17 mouse cellular contexts compared by ENCODE assay signal in the genomic region with DNA sequence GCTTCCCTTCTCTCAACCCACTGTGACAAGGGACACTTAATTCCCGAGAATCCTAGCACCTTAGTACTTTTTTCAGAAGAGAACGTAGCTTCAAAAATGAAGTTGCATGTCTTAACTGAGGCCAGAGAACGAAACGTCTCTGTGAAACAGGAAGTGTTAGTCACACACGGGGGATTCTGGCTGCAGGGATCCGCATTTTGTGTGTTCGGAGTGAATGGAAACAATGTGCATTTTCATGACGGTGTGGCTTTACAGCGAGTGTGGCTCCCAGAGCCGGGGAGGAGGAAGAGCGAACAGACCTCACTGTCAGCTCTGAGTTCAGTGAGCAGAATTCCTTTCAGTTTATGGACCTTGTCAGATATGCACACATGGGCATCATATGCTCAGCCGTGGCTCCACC.
DNase-seq lines count a peak whose midpoint lies in the region; ATAC-seq lines count a peak whose summit lies in the region.
"Had no signal": no experiment of that assay in that cellular context is flagged by ENCODE, and none has a peak within 500 bp of the region (broad histone marks: within the 10 kb centered on the region; RNA-seq: fewer than 3 reads in every experiment).

No protein-coding gene starts in this region.

- H3K9ac ChIP-seq in heart, embryonic 14.5 days (ENCODE audit: low read length), result no peak overlapping the region
- H3K9ac ChIP-seq in heart, embryonic 11.5 days (ENCODE audit: low read depth, low read length), result no peak overlapping the region
- H3K9ac ChIP-seq in neural tube, embryonic 12.5 days, result no peak overlapping the region
- H3K9ac ChIP-seq in liver, embryonic 13.5 days, result no peak overlapping the region
- H3K9ac ChIP-seq: limb, embryonic 12.5 days had no signal

- DNase-seq in neural tube, embryonic 10.5 days (ENCODE audit: extremely low spot score, low spot score), result no peak
- DNase-seq in liver, embryonic 13.5 days, result no peak
- no peak for DNase-seq in cerebellum, postnatal 14 days
- no peak for DNase-seq in frontal cortex, postnatal 25 days (ENCODE audit: low spot score in 2 of 2)
- no peak for DNase-seq in retina, embryonic 14.5 days (ENCODE audit: low spot score)
- DNase-seq: cerebellum, adult 2 months; gastrocnemius, postnatal 36 days; heart, postnatal 36 days; kidney, adult 9 months; right cerebral cortex, postnatal 14 days had no signal

- H3K9me3 ChIP-seq in heart, embryonic 14.5 days (ENCODE audit: control insufficient read depth, low read length), result no peaks in the 10 kb centered on the region
- no peaks in the 10 kb centered on the region for H3K9me3 ChIP-seq in heart, embryonic 11.5 days (replicated peaks; ENCODE audit: control insufficient read depth, low read length)
- no peaks in the 10 kb centered on the region for H3K9me3 ChIP-seq in neural tube, embryonic 12.5 days
- H3K9me3 ChIP-seq in liver, embryonic 13.5 days (replicated peaks), result no peaks in the 10 kb centered on the region
- H3K9me3 ChIP-seq: G1E; limb, embryonic 12.5 days had no signal

- H3K4me1 ChIP-seq in heart, embryonic 14.5 days (ENCODE audit: control insufficient read depth in 2 of 2, insufficient read depth in 2 of 2, low read length in 2 of 2), result no peaks in the 10 kb centered on the region
- H3K4me1 ChIP-seq in heart, embryonic 11.5 days (ENCODE audit: control insufficient read depth, insufficient read depth, low read length), result no peaks in the 10 kb centered on the region
- H3K4me1 ChIP-seq in neural tube, embryonic 12.5 days, result no peaks in the 10 kb centered on the region
- H3K4me1 ChIP-seq in liver, embryonic 13.5 days (replicated peaks), result peaks cover 15% of the 10 kb centered on the region
- H3K4me1 ChIP-seq: limb, embryonic 12.5 days had no signal

- no peak for ATAC-seq in heart, embryonic 14.5 days (ENCODE audit: insufficient number of reproducible peaks, insufficient read depth, low FRiP score, low read depth)
- ATAC-seq in heart, embryonic 11.5 days (replicated peaks; ENCODE audit: insufficient number of reproducible peaks, low FRiP score, low TSS enrichment), result no peak
- ATAC-seq in neural tube, embryonic 12.5 days (ENCODE audit: low FRiP score, low read depth), result no peak
- ATAC-seq in liver, embryonic 13.5 days (ENCODE audit: low read depth), result no peak

- no peaks in the 10 kb centered on the region for H3K36me3 ChIP-seq in heart, embryonic 14.5 days (ENCODE audit: control insufficient read depth, insufficient read depth, low read length)
- no peaks in the 10 kb centered on the region for H3K36me3 ChIP-seq in heart, embryonic 11.5 days (ENCODE audit: control insufficient read depth, insufficient read depth, low read length)
- H3K36me3 ChIP-seq in neural tube, embryonic 12.5 days, result no peaks in the 10 kb centered on the region
- no peaks in the 10 kb centered on the region for H3K36me3 ChIP-seq in liver, embryonic 13.5 days
- H3K36me3 ChIP-seq: G1E; limb, embryonic 12.5 days had no signal

- no peak overlapping the region for H3K4me3 ChIP-seq in heart, embryonic 14.5 days (ENCODE audit: control insufficient read depth in 1 of 2, insufficient read depth in 1 of 2, low read depth in 1 of 2, low read length in 2 of 2)
- no peak overlapping the region for H3K4me3 ChIP-seq in heart, embryonic 11.5 days (ENCODE audit: low read depth, low read length)
- no peak overlapping the region for H3K4me3 ChIP-seq in neural tube, embryonic 12.5 days
- no peak overlapping the region for H3K4me3 ChIP-seq in liver, embryonic 13.5 days (replicated peaks)
- H3K4me3 ChIP-seq: layer of hippocampus, adult 2 months; limb, embryonic 12.5 days had no signal

- H3K4me2 ChIP-seq in heart, embryonic 14.5 days (ENCODE audit: low read length), result peak overlapping the region; percentile 7; the same call in 1 of the 2 replicates
- H3K4me2 ChIP-seq in heart, embryonic 11.5 days, result no peak overlapping the region
- H3K4me2 ChIP-seq in neural tube, embryonic 12.5 days (replicated peaks), result 0 out of 2 replicates have a peak overlapping the region, but pooled peaks have one; percentile 2
- peak overlapping the region; percentile 30; the same call in 1 of the 2 replicates for H3K4me2 ChIP-seq in liver, embryonic 13.5 days
- H3K4me2 ChIP-seq: limb, embryonic 12.5 days; midbrain, embryonic 11.5 days had no signal

- no peaks in the 10 kb centered on the region for H3K27me3 ChIP-seq in heart, embryonic 14.5 days (ENCODE audit: control insufficient read depth, insufficient read depth, low read length)
- no peaks in the 10 kb centered on the region for H3K27me3 ChIP-seq in heart, embryonic 11.5 days (ENCODE audit: control insufficient read depth, insufficient read depth, low read length)
- no peaks in the 10 kb centered on the region for H3K27me3 ChIP-seq in neural tube, embryonic 12.5 days (replicated peaks)
- no peaks in the 10 kb centered on the region; the same call in 1 of the 2 replicates for H3K27me3 ChIP-seq in liver, embryonic 13.5 days

- H3K27ac ChIP-seq in heart, embryonic 14.5 days (replicated peaks in 1 of 2; ENCODE audit: control insufficient read depth in 1 of 2, insufficient read depth in 1 of 2, low read depth in 2 of 2, low read length in 2 of 2), result no peak overlapping the region
- H3K27ac ChIP-seq in heart, embryonic 11.5 days (ENCODE audit: low read depth, low read length), result no peak overlapping the region
- no peak overlapping the region for H3K27ac ChIP-seq in neural tube, embryonic 12.5 days
- H3K27ac ChIP-seq in liver, embryonic 13.5 days, result no peak overlapping the region
- H3K27ac ChIP-seq: layer of hippocampus, adult 2 months; limb, embryonic 12.5 days had no signal

- WGBS in heart, embryonic 14.5 days, result 44% methylated on average over 12 of the region's 12 CpGs
- WGBS in heart, embryonic 11.5 days (ENCODE audit: insufficient replicate concordance), result 44% methylated on average over 12 of the region's 12 CpGs
- 51% methylated on average over 12 of the region's 12 CpGs for whole genome bisulfite sequencing in neural tube, embryonic 12.5 days
- 21% methylated on average over 12 of the region's 12 CpGs for WGBS in liver, embryonic 13.5 days (ENCODE audit: insufficient replicate concordance)
